Mouse (Mus musculus) skeletal muscle tissue, adult 2 months (tissue): Measurements from ENCODE around the gene Tspyl2.
A peak's percentile ranks its signal among the peaks of the same experiment; 100 is the strongest.
"Not testable (repeated sequence)": the region's sequence is repeated elsewhere in the genome, so short reads cannot be mapped to it uniquely, and the experiment has no call there.

Experiments
- DNase-seq: peaks from one replicate; pipeline ENCODE4 v3.0.0-alpha.2; 2012; ENCODE audit warnings: low read depth, low spot score

The Tspyl2 gene

DNA sequence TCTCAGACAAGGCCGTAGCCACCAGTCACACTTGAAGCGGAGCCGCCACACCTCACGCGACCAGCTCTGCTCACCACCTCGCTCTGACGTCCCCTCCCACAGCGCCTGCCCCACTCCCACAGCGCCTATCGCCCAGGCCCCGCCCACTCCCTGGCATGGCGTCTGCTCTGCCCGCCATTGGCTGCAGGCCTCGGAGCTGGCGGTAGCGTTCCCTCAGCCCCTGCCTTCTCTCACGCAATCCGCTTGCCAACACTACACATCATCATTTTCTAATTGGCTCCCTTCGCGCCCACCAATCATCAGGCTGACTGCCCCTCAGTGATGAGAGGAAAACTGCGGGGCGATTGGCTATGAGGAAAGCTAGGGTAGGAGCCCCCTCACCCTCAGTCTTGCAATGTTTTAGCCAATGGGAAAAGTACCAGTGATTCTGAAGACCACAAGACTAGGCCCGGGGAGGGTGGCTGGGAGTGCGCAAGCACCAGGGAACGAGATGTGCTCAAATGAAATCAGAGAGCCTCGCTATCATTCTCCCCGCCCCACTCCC is at the start of gene Tspyl2:
TSS of gene Tspyl2 (minus strand) at position 68 of the 544 bp plus-strand sequence.
- DNase-seq: peak; percentile 96

DNA sequence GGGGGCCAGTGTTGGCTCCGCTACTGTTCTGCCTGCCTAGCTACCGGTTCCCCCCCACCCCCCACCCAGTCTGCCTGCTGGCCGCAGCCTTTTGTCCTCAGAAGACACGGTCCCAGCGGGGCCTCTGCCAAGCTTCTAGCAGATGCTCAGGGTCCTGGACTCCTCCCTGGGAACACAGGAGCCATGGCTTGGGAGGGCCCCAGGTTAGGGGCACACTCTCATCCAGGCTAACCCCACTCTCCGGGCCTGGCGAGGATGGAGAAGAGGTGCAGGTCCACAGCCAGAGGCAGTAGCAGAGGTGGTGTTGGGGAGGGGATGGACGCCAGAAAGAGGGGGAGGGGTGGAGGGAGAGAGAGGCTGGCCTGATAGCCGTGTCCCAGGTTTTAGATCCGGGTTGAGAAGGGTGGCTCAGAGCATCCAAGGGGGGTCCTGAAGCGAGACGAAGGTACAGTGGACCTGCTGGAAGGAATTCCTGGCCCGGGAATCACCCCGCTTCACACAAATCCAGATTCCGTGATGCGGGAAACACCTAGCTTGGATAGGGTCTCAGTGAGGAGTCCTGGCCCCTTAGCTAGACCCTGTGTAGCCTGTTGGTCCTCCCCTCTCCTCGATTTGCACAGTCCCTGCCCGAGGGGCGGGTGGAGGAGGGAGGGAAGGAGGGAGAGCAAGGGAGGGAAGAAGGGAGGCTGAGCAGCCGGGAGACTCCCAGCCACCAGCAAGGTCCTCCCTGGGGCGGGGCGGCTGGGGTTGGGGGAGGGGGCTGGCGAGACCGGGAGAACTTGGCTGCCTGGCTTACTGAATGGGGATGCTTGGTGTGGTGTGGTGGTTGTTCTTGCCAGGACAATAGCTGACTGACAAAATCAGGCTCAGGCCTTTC is 26.4 kb upstream of the Tspyl2 start, which contains the start of gene Gpr173:
TSS of gene Gpr173 (minus strand) at position 308 of the 877 bp plus-strand sequence.
- DNase-seq: peak; percentile 13

DNA sequence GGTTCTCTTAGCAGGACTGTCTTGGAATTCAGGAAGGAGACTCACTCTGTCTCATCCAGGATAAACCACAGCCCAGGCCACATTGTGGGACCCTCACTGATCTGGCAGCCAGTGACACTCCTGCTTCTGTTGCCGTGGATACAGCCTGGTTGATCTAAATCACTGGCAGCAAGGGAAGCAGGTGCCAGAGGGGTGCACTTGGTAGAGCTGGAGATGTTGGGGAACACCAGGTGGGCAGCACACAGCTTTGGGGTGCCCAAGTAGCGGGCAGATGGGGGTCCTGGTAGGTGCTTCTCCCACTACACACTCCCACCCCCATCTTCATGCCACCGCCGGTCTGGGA is 25.8 kb upstream of the Tspyl2 start:
- DNase-seq: no peak

DNA sequence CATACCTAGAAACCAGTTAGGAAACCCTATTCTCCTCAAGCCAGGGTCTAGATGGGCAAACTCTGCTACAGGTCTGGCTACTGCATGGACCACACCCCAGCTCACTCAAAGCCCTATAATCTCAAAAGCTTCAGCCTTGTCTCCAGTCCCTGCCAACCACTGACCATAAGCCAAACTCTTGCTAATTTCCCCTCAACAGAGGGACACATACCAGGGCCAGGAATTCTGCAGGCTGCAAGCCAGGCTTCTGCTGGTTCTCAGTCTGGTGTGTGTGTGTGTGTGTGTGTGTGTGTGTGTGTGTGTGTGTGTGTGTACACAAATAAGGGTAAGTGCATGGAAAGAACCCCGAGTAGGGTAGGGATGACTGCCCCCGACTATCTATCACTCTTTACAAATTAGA is 24.2 kb upstream of the Tspyl2 start:
- no peak for DNase-seq

DNA sequence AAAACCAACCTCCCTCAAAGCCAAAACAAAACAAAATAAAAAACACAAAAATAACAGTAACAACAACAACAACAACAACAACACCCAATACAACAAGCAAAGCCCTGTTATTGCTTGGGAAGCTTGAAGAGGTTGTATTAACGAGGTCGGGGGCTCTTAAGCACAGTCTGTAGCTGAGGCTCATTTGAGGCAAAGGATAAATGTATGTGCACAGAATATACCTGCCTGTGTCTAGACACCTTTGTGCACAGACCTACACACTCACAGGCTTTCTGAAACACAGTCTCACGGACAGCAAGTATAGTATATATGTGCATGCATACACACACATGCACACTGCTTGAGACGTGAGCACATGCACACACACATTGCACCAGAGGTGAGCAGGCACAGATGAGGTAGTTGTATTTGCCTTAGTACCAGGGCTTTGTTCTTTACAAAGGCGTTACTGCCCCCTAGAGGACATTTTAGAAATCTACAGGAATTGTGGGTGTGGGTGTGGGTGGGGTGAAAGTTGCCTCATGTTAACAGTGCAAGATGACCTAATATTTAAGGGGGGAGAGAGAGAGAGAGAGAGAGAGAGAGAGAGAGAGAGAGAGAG is 10.4 kb upstream of the Tspyl2 start:
- DNase-seq: peak; percentile 51

DNA sequence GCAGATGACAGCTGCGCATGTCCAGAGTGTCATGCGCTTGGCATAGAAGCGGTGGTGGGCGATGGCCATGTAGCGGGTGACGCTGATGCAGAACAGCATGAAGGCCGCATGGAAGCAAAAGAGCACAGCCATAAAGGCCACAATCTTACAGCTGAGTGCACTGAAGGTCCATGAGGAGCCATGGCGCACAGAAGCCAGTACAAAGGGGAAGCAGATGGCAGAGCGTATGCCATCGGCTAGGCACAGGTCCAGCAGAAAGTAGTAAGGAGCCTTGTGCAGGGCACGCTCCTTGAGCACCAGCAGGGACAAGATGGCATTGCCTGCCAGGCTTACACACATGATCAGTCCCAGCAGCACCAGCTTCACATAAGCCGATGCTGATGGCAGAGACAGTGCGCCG is 4.8 kb upstream of the Tspyl2 start:
- DNase-seq: no peak

DNA sequence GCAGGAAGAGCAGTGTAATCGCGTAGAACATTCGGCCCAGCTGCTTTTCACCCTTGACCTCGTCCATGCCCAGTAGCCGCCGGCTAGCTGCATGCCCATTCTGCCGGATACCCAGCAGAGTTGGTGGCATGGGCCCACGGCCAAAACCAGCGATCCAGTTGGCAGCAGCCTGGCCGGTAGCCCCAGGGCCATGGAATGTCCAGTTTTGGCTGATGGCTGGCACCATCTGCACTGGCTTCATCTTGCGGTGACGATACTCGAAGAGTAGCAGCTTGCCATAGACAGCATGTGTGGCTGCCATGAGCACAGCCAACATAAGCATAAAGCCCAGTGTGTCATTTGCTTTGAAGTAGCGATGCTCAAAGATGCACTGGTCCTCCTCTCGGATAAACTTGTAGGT is 4.4 kb upstream of the Tspyl2 start:
- DNase-seq: no peak

DNA sequence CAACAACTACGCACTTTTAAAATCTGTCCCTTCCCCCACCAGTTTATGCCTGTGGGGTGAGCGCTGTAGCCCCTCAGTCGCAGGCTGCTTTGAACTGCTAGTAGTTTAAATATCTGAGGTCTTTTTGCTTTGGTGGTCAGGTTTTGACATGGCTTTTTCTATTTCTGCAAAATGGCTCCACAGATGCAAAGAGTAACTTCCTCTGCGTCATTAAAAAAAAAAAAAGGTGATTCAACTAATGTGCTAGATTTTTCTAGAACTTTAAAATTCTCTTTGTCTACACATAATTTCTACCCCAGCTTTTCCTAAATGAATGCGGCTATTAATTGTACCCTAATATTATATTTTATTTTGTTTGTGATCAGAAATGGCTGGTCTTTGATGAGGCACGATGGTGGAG is 678 bp upstream of the Tspyl2 start:
- no peak for DNase-seq

DNA sequence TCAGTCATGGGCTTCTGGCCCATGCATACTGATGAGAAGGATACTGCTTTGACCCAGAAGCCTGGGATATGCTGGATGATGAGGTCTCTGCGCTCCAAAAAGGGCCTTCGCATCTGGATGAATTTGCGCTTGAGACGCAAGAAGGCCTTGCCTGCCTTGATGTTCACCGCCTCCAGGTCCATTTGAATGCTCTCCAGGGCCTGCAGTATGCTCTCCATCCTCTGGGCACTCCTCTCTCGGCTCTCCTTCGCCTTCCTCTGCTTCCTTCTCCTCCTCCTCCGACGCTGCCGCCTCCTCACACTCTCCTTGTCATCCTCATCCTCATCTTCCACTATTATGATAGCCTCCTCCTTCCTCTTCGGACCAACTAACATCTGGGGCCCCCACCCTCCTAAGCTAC is 729 bp downstream of the Tspyl2 start:
- DNase-seq: no peak

DNA sequence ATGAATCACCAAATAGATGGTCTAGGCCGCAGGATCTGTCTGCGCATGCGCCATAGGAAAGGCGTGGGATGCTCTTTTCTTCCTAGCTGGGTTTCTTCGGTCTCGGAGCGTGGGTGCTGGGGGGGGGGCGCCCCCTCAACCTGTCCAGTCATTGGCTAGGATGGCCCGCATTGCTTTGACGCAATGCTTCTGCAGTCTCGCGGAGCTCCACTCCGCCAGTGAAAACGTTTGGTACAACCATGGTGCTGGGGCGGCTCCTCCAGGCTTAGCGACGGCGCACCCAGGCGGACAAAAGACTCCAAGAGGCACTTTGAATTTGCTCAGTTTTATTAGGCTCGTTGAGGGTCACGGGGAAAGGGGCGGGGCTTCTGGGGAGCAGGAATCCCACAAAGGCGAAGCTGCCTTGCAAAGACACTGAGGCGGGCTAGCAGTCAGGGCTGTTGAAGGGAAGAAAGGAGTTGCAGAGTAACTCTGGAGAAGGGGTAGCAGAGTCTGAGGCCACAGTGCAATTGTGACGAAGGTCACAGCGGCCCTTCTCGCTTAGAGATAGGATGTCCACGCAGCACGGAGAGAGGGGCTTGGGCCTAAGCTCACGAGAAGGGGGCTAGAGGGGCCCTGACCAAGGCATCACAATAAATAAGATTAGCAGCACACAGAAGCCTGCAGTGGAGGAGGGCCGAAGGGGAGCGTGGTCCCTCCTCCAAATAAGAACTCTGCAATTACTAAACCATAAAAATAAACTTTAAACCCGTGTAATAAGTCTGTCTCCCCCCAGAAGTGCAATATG is 5.5 kb downstream of the Tspyl2 start:
- DNase-seq: peak; percentile 93

DNA sequence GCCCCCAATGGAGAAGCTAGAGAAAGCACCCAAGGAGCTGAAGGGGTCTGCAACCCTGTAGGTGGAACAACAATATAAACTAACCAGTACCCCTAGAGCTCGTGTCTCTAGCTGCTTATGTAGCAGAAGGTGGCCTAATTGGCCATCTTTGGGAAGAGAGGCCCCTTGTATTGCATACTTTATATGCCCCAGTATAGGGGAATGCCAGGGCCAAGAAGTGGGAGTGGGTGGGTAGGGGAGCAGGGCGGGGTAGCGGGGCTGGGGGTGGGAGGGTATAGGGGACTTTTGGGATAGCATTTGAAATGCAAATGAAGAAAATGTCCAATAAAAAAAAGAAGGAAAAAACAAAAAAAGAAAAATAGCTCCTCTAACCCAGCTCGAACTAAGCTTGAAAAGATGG is 6.1 kb downstream of the Tspyl2 start:
- not testable (repeated sequence) for DNase-seq

DNA sequence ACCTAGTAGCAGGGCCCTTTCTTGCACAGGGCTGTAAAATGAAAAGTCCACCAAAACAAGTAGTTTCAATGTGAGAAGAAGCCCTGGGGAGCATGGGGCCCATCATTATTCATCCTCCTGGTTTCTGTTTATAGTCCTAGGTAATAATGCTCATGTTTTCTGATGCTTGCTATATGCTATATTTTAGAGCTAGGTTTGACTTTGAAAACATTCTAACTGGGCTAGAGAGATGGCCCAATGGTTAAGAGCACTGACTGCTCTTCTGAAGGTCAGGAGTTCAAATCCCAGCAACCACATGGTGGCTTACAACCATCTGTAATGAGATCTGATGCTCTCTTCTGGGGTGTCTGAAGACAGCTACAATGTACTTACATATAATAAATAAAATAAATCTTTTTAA is 12.8 kb downstream of the Tspyl2 start:
- DNase-seq: not testable (repeated sequence)

DNA sequence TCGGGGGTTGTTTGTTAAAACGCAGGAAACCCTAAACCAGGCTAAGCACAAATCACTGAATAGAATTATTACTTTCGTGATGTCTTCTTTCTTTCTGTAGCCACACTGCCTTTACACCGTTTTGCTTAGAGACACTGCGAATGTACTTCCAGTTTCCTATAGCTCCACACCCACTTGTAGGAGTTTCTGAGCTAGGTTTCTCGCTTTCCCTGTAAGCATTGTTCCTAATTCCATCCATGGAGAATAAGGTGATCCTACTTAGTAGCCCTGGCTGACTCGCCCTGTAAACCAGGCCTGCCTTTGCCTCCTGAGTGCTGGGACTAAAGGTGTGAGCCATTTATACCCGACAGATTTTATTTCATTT is 14.6 kb downstream of the Tspyl2 start:
- DNase-seq: no peak

DNA sequence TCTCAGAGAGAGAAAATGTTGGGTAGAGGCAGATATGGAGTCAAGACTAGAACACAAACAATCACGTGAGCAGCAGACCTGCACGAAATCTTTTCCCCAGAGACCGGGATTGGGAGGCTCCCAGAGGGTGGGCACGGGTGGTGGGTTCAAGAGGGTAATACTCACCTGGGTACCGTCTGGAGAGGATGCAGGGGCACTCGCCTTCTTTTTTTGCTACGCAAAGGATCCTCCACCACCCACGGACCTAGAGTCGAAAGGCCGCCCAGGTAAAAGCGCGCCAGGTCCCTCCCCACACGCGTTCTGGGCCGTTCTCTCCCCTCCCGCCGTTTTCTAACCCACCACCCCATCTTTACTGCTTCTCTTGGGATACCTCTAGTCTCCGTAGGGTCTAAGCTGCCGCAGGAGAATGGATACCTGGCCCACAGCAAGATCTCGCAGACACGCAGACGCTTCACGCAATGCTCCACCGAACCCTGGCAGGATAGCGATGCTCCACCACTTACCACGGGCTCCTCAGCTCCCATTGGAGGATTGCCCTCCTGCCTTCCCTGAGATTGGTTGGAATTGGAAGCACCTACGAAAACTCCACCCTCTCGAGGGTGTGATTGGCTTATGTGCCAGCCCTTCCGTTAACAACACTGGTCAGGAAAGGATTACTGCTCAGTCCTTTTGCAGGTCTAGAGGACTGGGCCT is 15.1 kb downstream of the Tspyl2 start, which contains the start of gene Kantr:
TSS of gene Kantr (minus strand) at position 500 of the 693 bp plus-strand sequence.
- DNase-seq: peak; percentile 83

DNA sequence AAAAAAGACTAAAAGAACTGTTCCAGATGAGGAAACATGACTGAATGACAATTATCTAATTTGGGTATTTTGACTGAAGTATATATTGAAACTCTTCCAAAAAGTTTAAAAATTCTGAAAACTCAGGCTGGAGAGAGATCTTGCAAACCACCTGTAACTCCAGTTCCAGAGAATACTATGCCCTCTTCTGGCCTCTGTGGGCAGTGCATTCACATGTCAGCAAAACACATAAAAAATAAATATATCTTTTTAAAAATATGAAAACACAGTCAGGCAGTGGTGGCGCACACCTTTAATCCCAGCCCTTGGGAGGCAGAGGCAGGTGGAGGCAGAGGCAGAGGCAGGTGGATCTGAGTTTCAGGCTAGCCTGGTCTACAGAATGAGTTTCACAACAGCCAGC is 18.6 kb downstream of the Tspyl2 start:
- no peak for DNase-seq

DNA sequence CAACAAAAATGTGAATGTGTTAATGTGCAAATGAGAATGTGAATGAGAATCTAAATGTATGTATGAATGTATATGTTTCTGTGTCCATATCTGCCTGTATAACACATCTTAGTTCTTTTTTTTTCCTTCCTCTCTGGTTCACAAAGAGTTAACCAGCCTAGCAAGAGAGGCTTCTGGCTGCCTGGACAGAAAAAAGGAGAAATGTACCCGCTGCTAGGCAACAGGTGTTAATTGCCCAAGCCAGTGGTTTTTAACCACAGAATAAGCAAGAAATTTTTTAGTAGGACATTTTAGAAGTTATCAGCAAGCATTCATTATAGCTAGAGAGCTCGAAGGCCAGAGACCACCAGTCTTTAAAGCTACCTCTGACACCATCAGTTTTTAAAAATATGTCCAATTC is 19.4 kb downstream of the Tspyl2 start:
- DNase-seq: no peak

DNA sequence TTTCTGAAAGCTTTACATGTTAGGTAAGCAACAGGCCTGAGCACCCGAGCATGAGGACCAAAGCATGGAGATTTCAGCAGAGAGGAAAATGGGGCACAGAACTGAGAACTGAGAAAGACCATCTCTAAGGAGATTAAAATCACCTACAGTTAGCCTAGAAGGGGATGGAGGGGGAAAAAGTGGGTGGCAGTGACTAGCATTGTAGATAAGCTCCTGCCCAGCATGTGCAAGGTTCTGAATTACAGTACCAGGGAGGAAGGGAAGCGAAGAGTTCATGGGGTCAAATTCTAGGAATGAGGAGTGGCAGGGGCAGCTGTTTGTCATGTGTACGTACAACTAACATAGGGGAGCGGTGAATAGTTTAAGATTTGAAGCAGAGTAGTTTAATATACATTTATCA is 21.7 kb downstream of the Tspyl2 start:
- DNase-seq: no peak

DNA sequence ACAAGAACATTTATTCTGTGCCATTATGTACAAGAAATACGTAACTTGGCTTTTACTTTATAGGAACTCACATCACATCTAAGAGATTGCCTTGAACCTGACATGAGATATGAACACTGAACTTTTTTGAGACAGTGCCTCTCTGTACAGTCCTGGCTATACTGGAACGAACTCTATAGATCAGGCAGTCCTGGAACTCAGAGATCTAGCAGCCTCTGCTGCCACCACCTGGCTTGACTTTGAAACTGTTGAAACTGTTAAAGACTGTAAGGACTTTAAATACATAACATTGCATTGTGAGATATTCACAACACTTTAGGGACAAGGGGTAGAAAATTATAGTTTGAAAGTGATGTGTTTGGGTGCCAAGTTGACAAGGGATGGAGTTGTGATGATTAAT is 34.3 kb downstream of the Tspyl2 start:
- peak; percentile 0 for DNase-seq

DNA sequence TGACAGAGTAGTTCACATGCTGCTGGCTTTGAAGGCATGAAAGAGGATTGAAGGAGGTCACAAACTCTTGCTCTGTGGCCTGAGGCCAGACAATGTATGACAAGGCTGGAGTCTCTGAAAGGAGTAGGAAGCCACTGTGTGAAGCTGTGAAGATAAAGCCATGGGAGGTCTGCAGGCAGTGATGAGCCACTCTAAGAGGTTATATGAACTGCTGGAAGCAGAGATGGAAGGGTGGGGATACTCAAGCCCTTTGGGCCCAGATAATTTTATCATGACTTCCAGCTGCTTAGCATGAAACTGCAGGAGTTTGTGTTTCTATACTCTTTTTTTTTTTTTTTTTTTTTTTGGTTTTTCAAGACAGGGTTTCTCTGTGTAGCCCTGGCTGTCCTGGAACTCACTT is 34.9 kb downstream of the Tspyl2 start:
- DNase-seq: peak; percentile 1

DNA sequence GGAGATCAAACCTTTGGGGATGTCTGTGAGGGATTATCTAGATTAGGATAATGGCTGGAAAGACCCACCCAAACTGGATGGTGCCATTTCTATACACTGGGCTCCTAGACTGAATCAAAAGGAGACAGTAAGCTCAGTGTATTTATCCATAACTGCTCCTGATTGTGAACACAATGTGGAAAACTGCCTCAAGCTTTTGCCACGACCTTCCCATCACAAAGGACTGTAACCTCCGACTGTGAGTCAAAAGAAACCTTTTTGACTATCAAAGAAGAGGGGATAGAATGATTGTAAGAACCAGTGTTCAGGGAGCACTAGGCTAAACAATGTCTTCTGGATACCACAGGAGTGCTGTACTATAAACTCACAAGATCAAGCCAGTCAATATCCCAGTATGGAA is 36.0 kb downstream of the Tspyl2 start:
- no peak for DNase-seq

DNA sequence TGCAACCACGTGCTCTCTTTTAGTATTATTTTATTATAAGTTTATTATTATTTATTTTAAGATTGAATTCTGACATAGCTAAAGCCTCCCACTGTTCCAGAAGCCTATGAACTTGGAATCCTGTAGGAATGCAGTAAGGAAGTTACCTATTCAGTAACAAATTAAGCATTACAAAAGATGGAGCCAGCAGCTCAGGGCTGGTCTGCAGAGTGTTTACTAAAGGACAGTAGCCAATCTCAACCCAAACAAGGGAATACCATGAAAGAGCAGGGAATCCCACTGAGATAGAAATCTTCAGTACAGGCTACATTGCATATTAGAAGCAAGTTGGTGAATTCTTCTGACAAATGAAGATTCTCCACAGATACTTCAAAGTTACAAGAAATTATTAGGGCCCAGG is 55.2 kb downstream of the Tspyl2 start:
- DNase-seq: not testable (repeated sequence)
